Mouse (Mus musculus) lung, adult 2 months (tissue): ENCODE results near the gene Parp8.

Source experiments
- CTCF ChIP-seq: fragments of 200-500 bp; IDR thresholded peaks from 2 replicates; pipeline ENCODE4 v1.5.1; 2011; ENCODE audit warnings: mild to moderate bottlenecking, low read length, control low read depth; ENCODE audit not compliant: insufficient read depth
- POLR2A ChIP-seq: fragments of 200-500 bp; IDR thresholded peaks from 2 replicates; pipeline ENCODE4 v1.6.1; 2011; ENCODE audit warnings: low read depth, mild to moderate bottlenecking, control low read depth, low read length, borderline replicate concordance; ENCODE audit errors: extremely low read depth

DNA sequence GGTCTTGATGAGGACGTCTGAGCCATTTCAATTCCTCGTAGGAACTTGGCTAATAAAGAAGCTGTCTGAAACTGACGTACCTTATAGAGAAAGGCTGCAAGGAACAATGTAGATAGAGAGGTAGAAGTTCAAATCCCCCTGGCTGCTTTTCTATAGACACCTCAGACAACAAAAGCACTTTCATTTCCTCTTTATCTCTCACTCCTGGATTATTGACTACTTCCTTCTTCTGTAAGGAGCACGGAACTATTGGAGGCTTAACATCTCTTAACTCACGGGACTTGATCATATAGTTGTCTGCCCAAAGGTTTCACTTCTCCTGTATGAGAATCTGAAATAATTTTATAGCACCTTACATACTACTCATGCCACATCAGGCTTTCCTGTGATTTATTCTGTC lies 2.9 kb upstream of the Parp8 start:
- TF ChIP-seq CTCF (no peak), POLR2A (no peak)
